Mouse (Mus musculus) heart, embryonic 13.5 days (tissue): ENCODE measurements around the gene Gsg1l. TPM values are rescaled to one million over a fixed set of nuclear protein-coding genes. Genes with fewer than 3 reads are reported as not detected.
A peak's percentile ranks its signal among the peaks of the same experiment; 100 is the strongest.

Experiments
- ATAC-seq: fragments of 200-750 bp; cut with Nextera tagmentation; 2 replicates; pipeline ENCODE4 v1.8.0; 2017; ENCODE audit warnings: moderate TSS enrichment; ENCODE audit not compliant: insufficient number of reproducible peaks, low FRiP score, low TSS enrichment; ENCODE audit errors: extremely low read depth
- H3K27ac ChIP-seq: fragments of 300-500 bp; sonication (generic); replicated peaks from 2 replicates; pipeline ENCODE4 v1.5.1; 2015; ENCODE audit warnings: moderate library complexity, mild to moderate bottlenecking, inconsistent platforms
- H3K27me3 ChIP-seq: fragments of 300-500 bp; sonication (generic); replicated peaks from 2 replicates; pipeline ENCODE4 v1.6.1; 2015; ENCODE audit warnings: mild to moderate bottlenecking, inconsistent platforms
- H3K36me3 ChIP-seq: fragments of 300-500 bp; sonication (generic); 2 replicates; pipeline ENCODE4 v1.6.1; 2015; ENCODE audit warnings: mild to moderate bottlenecking, inconsistent platforms
- H3K4me1 ChIP-seq: fragments of 300-500 bp; sonication (generic); 2 replicates; pipeline ENCODE4 v1.6.1; 2015; ENCODE audit warnings: inconsistent platforms
- H3K4me2 ChIP-seq: fragments of 300-500 bp; sonication (generic); 2 replicates; pipeline ENCODE4 v1.6.1; 2015; ENCODE audit warnings: inconsistent platforms, mild to moderate bottlenecking, moderate library complexity
- H3K4me3 ChIP-seq: fragments of 300-500 bp; sonication (generic); 2 replicates; pipeline ENCODE4 v1.5.1; 2015; ENCODE audit warnings: moderate library complexity, mild to moderate bottlenecking, inconsistent platforms
- H3K9ac ChIP-seq: fragments of 300-500 bp; sonication (generic); 2 replicates; pipeline ENCODE4 v1.6.1; 2015; ENCODE audit warnings: inconsistent platforms, mild to moderate bottlenecking, moderate library complexity
- H3K9me3 ChIP-seq: fragments of 300-500 bp; sonication (generic); 2 replicates; pipeline ENCODE4 v1.6.1; 2016; ENCODE audit warnings: inconsistent platforms
- WGBS: fragments of 180-500 bp; shearing (Covaris S2); methylation state at CpG from one replicate; pipeline ENCODE4 v1.1.7; 2015; ENCODE audit warnings: mixed read lengths; 5-methylcytosine and 5-hydroxymethylcytosine counted together
- polyA plus RNA-seq: library from polyadenylated mRNA; unstranded; fragments of >200 nt; fragmentation: Nextera tagmentation; extraction: Ambion mirVana; gene quantifications from 2 replicates; pipeline ENCODE4 v1.2.1, GENCODE M21; 2015

The Gsg1l gene
- polyA plus RNA-seq = 8.0 and 8.4 TPM in 2 replicates

- WGBS = 1% methylated on average over 26 of the region's 49 CpGs
- no peaks in the 10 kb centered on the region for H3K36me3 ChIP-seq
- H3K4me1 ChIP-seq = peaks cover 44% of the 10 kb centered on the region
- H3K27me3 ChIP-seq = peaks cover 74% of the 10 kb centered on the region
- peak within 1 kb of the TSS; percentile 83 for H3K4me2 ChIP-seq
- H3K9me3 ChIP-seq = no peaks in the 10 kb centered on the region
- H3K27ac ChIP-seq = no peak within 1 kb of the TSS; the same call in 1 of the 2 replicates
- peak within 1 kb of the TSS; percentile 87 for H3K9ac ChIP-seq
- peak within 1 kb of the TSS; percentile 67 for H3K4me3 ChIP-seq
- no peak for ATAC-seq
Measured at GRCm38 (mm10) chr7:126082286-126082741, at the start of gene Gsg1l. Gsg1l (minus strand) TSS chr7:126082411.

DNA sequence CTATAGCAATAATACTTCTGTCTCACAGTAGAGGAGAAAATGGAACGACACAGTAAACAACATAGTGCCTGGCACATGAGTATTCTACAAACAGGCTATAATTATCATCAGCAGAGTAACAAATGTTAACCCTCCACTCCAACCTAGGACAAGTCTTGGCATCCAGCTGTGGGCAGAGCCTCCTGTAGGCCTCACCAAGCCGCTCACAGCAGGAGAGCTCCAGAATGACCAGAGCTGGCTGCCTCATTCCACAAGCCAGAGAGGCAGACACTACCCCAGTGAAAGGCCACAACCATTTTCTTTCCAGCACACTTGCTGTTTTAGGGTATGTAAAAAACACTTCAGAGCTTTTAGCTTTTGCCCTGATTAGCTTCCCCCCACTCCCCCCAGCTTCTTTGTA lies 45.5 kb upstream of the Gsg1l start:
- Histone ChIP-seq H3K36me3 (peaks cover 73% of the 10 kb centered on the region), H3K27ac (peak overlapping the region; percentile 74)
- WGBS = 68% methylated on average over 2 of the region's 2 CpGs

GRCm38 (mm10) chr7:126126502-126126901 lies 44.3 kb upstream of the Gsg1l start:
- Histone ChIP-seq H3K4me3 (no peak overlapping the region), H3K9me3 (no peaks in the 10 kb centered on the region), H3K27ac (peak overlapping the region; percentile 74), H3K9ac (0 out of 2 replicates have a peak overlapping the region, but pooled peaks have one; percentile 24), H3K4me1 (peaks cover 57% of the 10 kb centered on the region), H3K36me3 (peaks cover 73% of the 10 kb centered on the region), H3K27me3 (no peaks in the 10 kb centered on the region), H3K4me2 (peak overlapping the region; percentile 24; the same call in 1 of the 2 replicates)
- peak; percentile 31; the same call in 1 of the 2 replicates for ATAC-seq
- 22% methylated on average over 3 of the region's 3 CpGs for WGBS

More for the DNA sequence above, 45.5 kb upstream of the Gsg1l start:
- Histone ChIP-seq H3K9me3 (no peaks in the 10 kb centered on the region), H3K27me3 (no peaks in the 10 kb centered on the region), H3K9ac (no peak overlapping the region), H3K4me2 (no peak overlapping the region), H3K4me3 (no peak overlapping the region), H3K4me1 (peaks cover 45% of the 10 kb centered on the region)
- ATAC-seq = no peak

DNA sequence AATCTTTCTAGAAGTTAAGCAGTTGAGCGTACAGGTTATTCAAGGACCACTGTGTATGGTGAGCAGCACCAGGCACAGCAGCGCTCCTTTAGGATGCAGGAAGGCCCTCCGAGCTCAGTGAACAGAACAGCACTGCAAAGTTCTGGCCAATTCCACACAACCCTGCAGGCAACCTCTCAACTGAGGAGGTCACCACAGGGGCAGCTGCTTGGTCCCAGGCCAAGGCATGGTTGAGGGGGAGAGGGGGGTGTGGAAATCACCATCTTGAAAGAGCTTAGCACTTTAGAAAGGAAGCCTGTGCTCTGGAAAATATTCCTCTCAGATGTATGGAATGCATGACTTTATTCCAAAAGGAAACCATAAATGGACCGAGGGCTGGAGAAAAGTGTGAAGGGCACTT lies 39.3 kb upstream of the Gsg1l start:
- H3K27ac ChIP-seq = peak overlapping the region; percentile 80

GRCm38 (mm10) chr7:126119819-126120218 lies 37.6 kb upstream of the Gsg1l start:
- peaks cover 85% of the 10 kb centered on the region for H3K36me3 ChIP-seq
- H3K4me2 ChIP-seq = no peak overlapping the region
- H3K9ac ChIP-seq = no peak overlapping the region
- 76% methylated on average over 6 of the region's 6 CpGs for WGBS
- H3K4me3 ChIP-seq = no peak overlapping the region
- no peaks in the 10 kb centered on the region for H3K9me3 ChIP-seq
- H3K4me1 ChIP-seq = peaks cover 29% of the 10 kb centered on the region
- H3K27me3 ChIP-seq = no peaks in the 10 kb centered on the region
- H3K27ac ChIP-seq = no peak overlapping the region
- ATAC-seq = no peak

More for the DNA sequence above, 39.3 kb upstream of the Gsg1l start:
- Histone ChIP-seq H3K36me3 (peaks cover 70% of the 10 kb centered on the region), H3K4me1 (peaks cover 47% of the 10 kb centered on the region), H3K4me2 (no peak overlapping the region), H3K4me3 (no peak overlapping the region), H3K27me3 (no peaks in the 10 kb centered on the region), H3K9ac (no peak overlapping the region), H3K9me3 (no peaks in the 10 kb centered on the region)
- ATAC-seq = 0 out of 2 replicates have a peak, but pooled peaks have one; percentile 58
- WGBS = 61% methylated on average over 4 of the region's 4 CpGs

DNA sequence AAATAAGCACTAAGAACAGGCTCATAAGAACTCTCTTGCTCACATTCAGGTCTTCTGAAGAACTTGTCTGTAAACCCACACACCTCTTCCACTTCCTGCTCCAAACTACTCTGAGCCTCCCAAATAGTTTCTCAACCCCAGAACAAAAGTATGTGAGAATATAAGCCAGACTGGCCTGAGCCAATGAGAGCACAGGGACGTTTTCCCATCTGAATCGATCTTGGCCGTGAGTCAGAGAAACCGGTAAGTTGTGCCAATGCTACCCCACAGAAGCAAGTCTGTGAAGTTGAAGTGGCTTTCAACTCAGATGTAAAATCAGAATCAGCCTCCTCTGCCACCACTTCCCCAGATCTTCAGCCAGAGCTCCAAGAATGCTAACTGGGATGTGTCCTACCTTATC lies 31.1 kb upstream of the Gsg1l start:
- peaks cover 81% of the 10 kb centered on the region for H3K36me3 ChIP-seq
- no peak overlapping the region for H3K27ac ChIP-seq
- H3K9me3 ChIP-seq = no peaks in the 10 kb centered on the region
- no peak for ATAC-seq
- no peak overlapping the region for H3K4me3 ChIP-seq
- WGBS = 81% methylated on average over 4 of the region's 4 CpGs
- no peak overlapping the region for H3K4me2 ChIP-seq
- no peak overlapping the region for H3K9ac ChIP-seq
- H3K4me1 ChIP-seq = no peaks in the 10 kb centered on the region; the same call in 1 of the 2 replicates
- H3K27me3 ChIP-seq = no peaks in the 10 kb centered on the region

GRCm38 (mm10) chr7:126111230-126111629 lies 29.0 kb upstream of the Gsg1l start:
- Histone ChIP-seq H3K9me3 (no peaks in the 10 kb centered on the region), H3K4me2 (no peak overlapping the region), H3K27me3 (no peaks in the 10 kb centered on the region), H3K9ac (no peak overlapping the region), H3K36me3 (peaks cover 94% of the 10 kb centered on the region), H3K4me3 (no peak overlapping the region), H3K27ac (no peak overlapping the region), H3K4me1 (no peaks in the 10 kb centered on the region; the same call in 1 of the 2 replicates)
- 0 out of 2 replicates have a peak, but pooled peaks have one; percentile 19 for ATAC-seq
- 51% methylated on average over 2 of the region's 2 CpGs for WGBS

DNA sequence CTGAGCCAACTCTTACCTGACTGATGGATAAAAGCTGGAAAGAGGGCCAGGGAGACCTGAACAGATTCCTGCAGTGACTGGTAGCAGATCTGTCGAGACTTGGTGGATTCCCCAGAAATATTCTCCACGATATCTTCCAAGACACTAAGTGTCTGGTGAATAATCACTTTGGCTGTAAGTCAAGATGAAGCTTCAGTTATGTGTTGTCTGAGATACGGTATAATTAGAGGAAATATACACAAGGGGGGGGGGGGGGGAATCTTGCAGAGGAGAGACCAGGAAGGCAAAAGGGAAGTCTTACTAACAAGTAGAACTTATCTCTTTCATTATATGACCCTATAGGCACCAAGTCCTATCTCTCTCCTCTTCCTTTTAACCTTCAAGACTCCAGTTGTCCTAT lies 27.7 kb upstream of the Gsg1l start:
- Histone ChIP-seq H3K9ac (no peak overlapping the region), H3K9me3 (no peaks in the 10 kb centered on the region), H3K36me3 (peaks cover 94% of the 10 kb centered on the region), H3K4me3 (no peak overlapping the region), H3K4me2 (no peak overlapping the region), H3K4me1 (no peaks in the 10 kb centered on the region; the same call in 1 of the 2 replicates), H3K27ac (no peak overlapping the region), H3K27me3 (no peaks in the 10 kb centered on the region)
- 86% methylated on average over 3 of the region's 3 CpGs for WGBS
- ATAC-seq = no peak

GRCm38 (mm10) chr7:126100440-126100839 lies 18.2 kb upstream of the Gsg1l start:
- no peak for ATAC-seq
- Histone ChIP-seq H3K36me3 (peaks cover 92% of the 10 kb centered on the region), H3K9me3 (no peaks in the 10 kb centered on the region), H3K4me1 (no peaks in the 10 kb centered on the region), H3K4me3 (no peak overlapping the region), H3K27ac (no peak overlapping the region), H3K27me3 (no peaks in the 10 kb centered on the region), H3K9ac (no peak overlapping the region), H3K4me2 (no peak overlapping the region)
- 93% methylated on average over 11 of the region's 11 CpGs for WGBS

DNA sequence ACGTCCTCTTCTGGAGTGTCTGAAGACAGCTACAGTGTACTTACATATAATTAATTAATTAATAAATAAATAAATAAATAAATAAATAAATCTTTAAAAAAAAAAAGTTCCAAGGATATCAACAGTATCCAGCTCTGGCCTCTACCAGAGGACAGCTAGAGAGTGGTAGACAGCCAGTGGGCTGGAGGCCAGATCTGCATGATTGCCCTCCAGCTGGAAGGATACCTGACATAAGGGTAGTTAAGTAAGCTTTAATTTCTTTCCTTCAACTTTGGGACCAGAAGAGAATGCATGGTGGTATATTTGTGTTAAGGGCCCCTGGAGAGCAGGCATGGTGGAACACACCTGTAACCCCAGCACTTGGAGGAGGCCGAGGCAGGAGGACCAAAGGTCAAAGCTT lies 17.6 kb upstream of the Gsg1l start:
- H3K9ac ChIP-seq = no peak overlapping the region
- no peak overlapping the region for H3K4me3 ChIP-seq
- ATAC-seq = no peak
- WGBS = 84% methylated on average over 2 of the region's 2 CpGs
- H3K36me3 ChIP-seq = peaks cover 86% of the 10 kb centered on the region
- no peak overlapping the region for H3K4me2 ChIP-seq
- no peak overlapping the region for H3K27ac ChIP-seq
- H3K9me3 ChIP-seq = no peaks in the 10 kb centered on the region
- no peaks in the 10 kb centered on the region for H3K4me1 ChIP-seq
- H3K27me3 ChIP-seq = no peaks in the 10 kb centered on the region

- no peaks in the 10 kb centered on the region for H3K4me1 ChIP-seq
- H3K9ac ChIP-seq = no peak overlapping the region
- H3K4me3 ChIP-seq = no peak overlapping the region
- no peaks in the 10 kb centered on the region for H3K9me3 ChIP-seq
- H3K27me3 ChIP-seq = no peaks in the 10 kb centered on the region
- no peak overlapping the region for H3K4me2 ChIP-seq
- H3K36me3 ChIP-seq = peaks cover 81% of the 10 kb centered on the region
- WGBS = 91% methylated on average over 7 of the region's 7 CpGs
- ATAC-seq = no peak
- H3K27ac ChIP-seq = no peak overlapping the region
Measured at GRCm38 (mm10) chr7:126099163-126099775, 17.1 kb upstream of the Gsg1l start.
